In the genomic region with DNA sequence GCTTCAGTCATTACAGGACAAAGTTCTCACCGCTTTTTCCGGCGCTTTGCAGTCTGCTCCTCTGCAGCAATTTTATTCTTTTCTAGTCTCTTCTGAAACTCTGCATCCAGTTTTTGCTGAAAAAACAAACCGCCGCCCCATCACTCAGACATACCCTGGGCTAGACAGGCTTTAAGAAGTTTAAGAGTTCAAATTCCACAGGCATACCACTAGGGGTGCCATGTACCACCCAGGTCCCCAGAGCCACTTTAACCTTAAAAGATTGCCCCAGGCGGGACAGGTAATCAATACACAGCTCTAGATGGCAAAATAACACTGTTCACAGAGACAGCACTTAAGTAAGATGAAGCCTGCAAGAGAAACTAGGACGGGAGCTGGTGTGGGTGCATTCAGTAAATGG, we compare ENCODE assay signal across 25 mouse cellular contexts. TPM values are rescaled to one million over a fixed set of nuclear protein-coding genes. Genes with fewer than 3 reads are reported as not detected.
DNase-seq lines count a peak whose midpoint lies in the region; ATAC-seq and TF ChIP-seq lines count a peak whose summit lies in the region.
"Had no signal": no experiment of that assay in that cellular context is flagged by ENCODE, and none has a peak within 500 bp of the region (broad histone marks: within the 10 kb centered on the region; RNA-seq: fewer than 3 reads in every experiment).

No protein-coding gene starts in this region.

- H3K36me3 ChIP-seq in heart, adult 2 months (ENCODE audit: control insufficient read depth, insufficient read depth, low read length), result no peaks in the 10 kb centered on the region
- H3K36me3 ChIP-seq in liver, embryonic 14.5 days (replicated peaks; ENCODE audit: control insufficient read depth, insufficient read depth, low read depth), result peaks cover 68% of the 10 kb centered on the region

- no peaks in the 10 kb centered on the region for H3K27me3 ChIP-seq in heart, adult 2 months (ENCODE audit: control insufficient read depth, insufficient read depth, low read length)
- no peaks in the 10 kb centered on the region for H3K27me3 ChIP-seq in liver, embryonic 14.5 days (ENCODE audit: control insufficient read depth, insufficient read depth, low read length)
- H3K27me3 ChIP-seq: embryonic facial prominence, embryonic 12.5 days; hindbrain, embryonic 15.5 days; kidney, embryonic 15.5 days; lung, embryonic 15.5 days had no signal

- no peak for ATAC-seq in liver, embryonic 14.5 days (ENCODE audit: insufficient read depth)
- ATAC-seq: CD4-positive, CD25-positive, alpha-beta regulatory T cell, adult 4 months; forebrain, postnatal 0 days had no signal

- intact Hi-C loops in heart, adult 2 months (cut with DNase I), result no loop called here

- no peaks in the 10 kb centered on the region for H3K79me2 ChIP-seq in heart, adult 2 months (replicated peaks; ENCODE audit: control insufficient read depth, insufficient read depth, low read length)

- H3K4me2 ChIP-seq in liver, embryonic 14.5 days (ENCODE audit: low read depth), result no peak overlapping the region
- H3K4me2 ChIP-seq: embryonic facial prominence, embryonic 12.5 days; hindbrain, embryonic 15.5 days; kidney, embryonic 15.5 days; liver, embryonic 11.5 days; lung, embryonic 15.5 days had no signal

- TF ChIP-seq CTCF in heart, adult 2 months (IDR thresholded peaks at IDR 0.05), result peak; percentile 18; the same call in 1 of the 2 replicates
- TF ChIP-seq CTCF in liver, embryonic 14.5 days (IDR thresholded peaks at IDR 0.05; ENCODE audit: low read depth), result 0 out of 2 replicates have a peak, but pooled peaks have one; percentile 7

- H3K27ac ChIP-seq in heart, adult 2 months, result no peak overlapping the region
- no peak overlapping the region for H3K27ac ChIP-seq in liver, embryonic 14.5 days
- H3K27ac ChIP-seq: embryonic facial prominence, embryonic 12.5 days; heart, embryonic 10.5 days; hindbrain, embryonic 15.5 days; kidney, embryonic 15.5 days; lung, embryonic 15.5 days; stomach, postnatal 0 days had no signal

- H3K4me1 ChIP-seq in heart, adult 2 months (ENCODE audit: control insufficient read depth, insufficient read depth, low read length), result no peaks in the 10 kb centered on the region
- H3K4me1 ChIP-seq in liver, embryonic 14.5 days (replicated peaks; ENCODE audit: control insufficient read depth in 2 of 2, insufficient read depth in 2 of 2, low read length in 1 of 2), result no peaks in the 10 kb centered on the region
- H3K4me1 ChIP-seq: embryonic facial prominence, embryonic 12.5 days; heart, embryonic 10.5 days; hindbrain, embryonic 15.5 days; kidney, embryonic 15.5 days; lung, embryonic 15.5 days had no signal

- no peak for TF ChIP-seq EP300 in heart, adult 2 months (IDR thresholded peaks at IDR 0.05; ENCODE audit: insufficient read depth, low read depth, low read length)
- TF ChIP-seq EP300 in liver, embryonic 14.5 days (IDR thresholded peaks at IDR 0.05; ENCODE audit: low read depth), result no peak

- 84% methylated on average over 7 of the region's 7 CpGs for WGBS in heart, adult 2 months
- 77% methylated on average over 7 of the region's 7 CpGs for WGBS in liver, embryonic 14.5 days (ENCODE audit: insufficient replicate concordance)

- no peaks in the 10 kb centered on the region for H3K9me3 ChIP-seq in liver, embryonic 14.5 days (ENCODE audit: control insufficient read depth, low read length)
- H3K9me3 ChIP-seq: embryonic facial prominence, embryonic 12.5 days; G1E; heart, embryonic 10.5 days; hindbrain, embryonic 15.5 days; kidney, embryonic 15.5 days; lung, embryonic 15.5 days had no signal

- no peak overlapping the region for H3K9ac ChIP-seq in heart, adult 2 months (ENCODE audit: low read depth, low read length)
- H3K9ac ChIP-seq in liver, embryonic 14.5 days (replicated peaks), result no peak overlapping the region
- H3K9ac ChIP-seq: embryonic facial prominence, embryonic 12.5 days; forebrain, postnatal 0 days; hindbrain, embryonic 15.5 days; kidney, embryonic 15.5 days; lung, embryonic 15.5 days had no signal

- TF ChIP-seq POLR2A in heart, adult 2 months (IDR thresholded peaks at IDR 0.05; ENCODE audit: insufficient read depth, low read depth, low read length), result no peak

- H3K4me3 ChIP-seq in heart, adult 2 months, result no peak overlapping the region
- no peak overlapping the region for H3K4me3 ChIP-seq in liver, embryonic 14.5 days (ENCODE audit: insufficient read depth in 1 of 2, low read depth in 2 of 2, low read length in 2 of 2)
- H3K4me3 ChIP-seq: embryonic facial prominence, embryonic 12.5 days; heart, embryonic 10.5 days; hindbrain, embryonic 15.5 days; kidney, embryonic 15.5 days; lung, embryonic 15.5 days had no signal

- DNase-seq in heart, adult 2 months, result no peak
- no peak for DNase-seq in heart, adult 8-10 months (ENCODE audit: low spot score)
- DNase-seq in liver, embryonic 14.5 days (ENCODE audit: low read depth in 3 of 3, low spot score in 3 of 3), result no peak
- DNase-seq in liver (no peak), A20 (ENCODE audit: low read depth, low spot score) (peak; percentile 45), ZHBTc4 (ENCODE audit: low read depth, low spot score) (peak; percentile 48)
- no peak for DNase-seq in cerebellum, postnatal 10 days
- DNase-seq in adrenal gland, postnatal 25 days, result no peak
- DNase-seq: adrenal gland, postnatal 10 days; cerebellum, adult 8-10 months; forebrain, postnatal 0 days; gastrocnemius, postnatal 36 days; heart, postnatal 4 days; kidney, adult 11 months; lung, postnatal 4 days; right cerebral cortex, postnatal 14 days had no signal

RNA-seq across cellular contexts. Expression of a gene that starts 6.9 kb away (rescaled TPM):
- total RNA-seq in heart, adult 2 months (2021), result 10 to 100 TPM; 16.8 to 19.0 TPM
- 8.2 and 9.2 TPM in 2 replicates for polyA plus RNA-seq in heart, adult 2 months (2012; rRNA removed)
- total RNA-seq in heart, adult 8-10 months (2022), result 10 to 100 TPM; 14.8 to 21.1 (median 19.0) TPM
- polyA plus RNA-seq in liver, embryonic 14.5 days (2012; rRNA removed), result 5.6 and 16.0 TPM in 2 replicates
- 25.0 and 32.2 TPM in 2 replicates for polyA plus RNA-seq in liver, embryonic 14.5 days (2014; fragmentation: Nextera tagmentation; extraction: Ambion mirVana)
- 30.6 and 35.9 TPM in 2 replicates for total RNA-seq in adrenal gland, postnatal 25 days (2021)

RNA-seq across cellular contexts. Expression of a gene that starts 21.4 kb away (rescaled TPM):
- 1 to 10 TPM in 1 of 2 experiments, under 1 TPM in 1; 0.76 to 1.6 TPM for total RNA-seq in heart, adult 2 months (2021)
- 2.9 and 5.5 TPM in 2 replicates for polyA plus RNA-seq in heart, adult 2 months (2012; rRNA removed)
- 1 to 10 TPM in 1 of 4 experiments, under 1 TPM in 3; 0.31 to 1.3 (median 0.67) TPM for total RNA-seq in heart, adult 8-10 months (2022)
- 3.0 and 3.6 TPM in 2 replicates for polyA plus RNA-seq in liver, embryonic 14.5 days (2012; rRNA removed)
- 2.2 and 3.0 TPM in 2 replicates for polyA plus RNA-seq in liver, embryonic 14.5 days (2014; fragmentation: Nextera tagmentation; extraction: Ambion mirVana)
- total RNA-seq in adrenal gland, postnatal 25 days (2021), result 1.8 and 2.5 TPM in 2 replicates

RNA-seq across cellular contexts. Expression of a gene that starts 54.5 kb away (rescaled TPM):
- total RNA-seq in heart, adult 2 months (2021), result under 1 TPM; 0.55 to 0.80 TPM
- polyA plus RNA-seq in heart, adult 2 months (2012; rRNA removed), result 2.2 and 6.7 TPM in 2 replicates
- total RNA-seq in heart, adult 8-10 months (2022), result under 1 TPM; 0.24 to 0.82 (median 0.53) TPM
- polyA plus RNA-seq in liver, embryonic 14.5 days (2012; rRNA removed), result 1.8 and 8.5 TPM in 2 replicates
- 1.4 and 1.5 TPM in 2 replicates for polyA plus RNA-seq in liver, embryonic 14.5 days (2014; fragmentation: Nextera tagmentation; extraction: Ambion mirVana)
- total RNA-seq in adrenal gland, postnatal 25 days (2021), result 14.2 and 26.8 TPM in 2 replicates
- polyA plus RNA-seq: G1E had no signal

RNA-seq across cellular contexts. Expression of a gene that starts 55.9 kb away (rescaled TPM):
- total RNA-seq in heart, adult 2 months (2021), result 1 to 10 TPM; 5.3 to 6.4 TPM
- polyA plus RNA-seq in heart, adult 2 months (2012; rRNA removed), result 6.2 and 9.7 TPM in 2 replicates
- 1 to 10 TPM; 4.0 to 5.4 (median 4.6) TPM for total RNA-seq in heart, adult 8-10 months (2022)
- polyA plus RNA-seq in liver, embryonic 14.5 days (2012; rRNA removed), result 8.2 and 9.6 TPM in 2 replicates
- polyA plus RNA-seq in liver, embryonic 14.5 days (2014; fragmentation: Nextera tagmentation; extraction: Ambion mirVana), result 7.0 and 8.3 TPM in 2 replicates
- total RNA-seq in adrenal gland, postnatal 25 days (2021), result 8.8 and 9.5 TPM in 2 replicates

RNA-seq across cellular contexts. Expression of a gene that starts 56.0 kb away (rescaled TPM):
- 1 to 10 TPM; 5.4 to 5.5 TPM for total RNA-seq in heart, adult 2 months (2021)
- 11.5 and 12.3 TPM in 2 replicates for polyA plus RNA-seq in heart, adult 2 months (2012; rRNA removed)
- 1 to 10 TPM; 5.4 to 6.9 (median 6.0) TPM for total RNA-seq in heart, adult 8-10 months (2022)
- polyA plus RNA-seq in liver, embryonic 14.5 days (2012; rRNA removed), result 42.7 and 45.2 TPM in 2 replicates
- 34.1 and 37.8 TPM in 2 replicates for polyA plus RNA-seq in liver, embryonic 14.5 days (2014; fragmentation: Nextera tagmentation; extraction: Ambion mirVana)
- total RNA-seq in adrenal gland, postnatal 25 days (2021), result 13.8 and 14.3 TPM in 2 replicates

Comparison
In these comparisons a context has a peak if more than half of its experiments do, and no peak if none do; other contexts are left out.
1. DNase-seq: peak in A20 (single experiment) and ZHBTc4 (single experiment); none in heart, adult 2 months (0 of 2), heart, adult 8-10 months (single experiment), liver, embryonic 14.5 days (0 of 3), liver (single experiment), cerebellum, postnatal 10 days (0 of 2) and adrenal gland, postnatal 25 days (single experiment).